Mouse (Mus musculus) forebrain, embryonic 14.5 days (tissue): Measurements from ENCODE around the gene Bicc1. TPM values are rescaled to one million over a fixed set of nuclear protein-coding genes. Genes with fewer than 3 reads are reported as not detected.

ENCODE experiments used
- ATAC-seq: fragments of 200-750 bp; cut with Nextera tagmentation; 2 replicates; pipeline ENCODE4 v1.8.0; 2017; ENCODE audit warnings: mild to moderate bottlenecking, moderate library complexity
- DNase-seq: peaks from one replicate; pipeline ENCODE4 v3.0.0-alpha.2; 2015; ENCODE audit warnings: low spot score
- H3K27ac ChIP-seq: fragments of 300-500 bp; sonication (generic); 2 replicates; pipeline ENCODE4 v1.5.1; 2014; ENCODE audit warnings: low read depth, mild to moderate bottlenecking, control low read depth, low read length, moderate library complexity
- H3K27me3 ChIP-seq: fragments of 300-500 bp; sonication (generic); replicated peaks from 2 replicates; pipeline ENCODE4 v1.6.1; 2014; ENCODE audit warnings: low read length, control low read depth, mixed read lengths; ENCODE audit not compliant: control insufficient read depth, insufficient read depth
- H3K36me3 ChIP-seq: fragments of 300-500 bp; sonication (generic); 2 replicates; pipeline ENCODE4 v1.6.1; 2014; ENCODE audit warnings: low read length, control low read depth; ENCODE audit not compliant: control insufficient read depth, insufficient read depth
- H3K4me1 ChIP-seq: fragments of 300-500 bp; sonication (generic); 2 replicates; pipeline ENCODE4 v1.6.1; 2014; ENCODE audit warnings: antibody characterized with exemption, low read length, control low read depth; ENCODE audit not compliant: control insufficient read depth, insufficient read depth
- H3K4me2 ChIP-seq: fragments of 300-500 bp; sonication (generic); 2 replicates; pipeline ENCODE4 v1.6.1; 2014; ENCODE audit warnings: mild to moderate bottlenecking, control low read depth, low read length
- H3K4me3 ChIP-seq: fragments of 300-500 bp; sonication (generic); 2 replicates; pipeline ENCODE4 v1.5.1; 2014; ENCODE audit warnings: low read depth, low read length, control low read depth
- H3K9ac ChIP-seq: fragments of 300-500 bp; sonication (generic); 2 replicates; pipeline ENCODE4 v1.6.1; 2014; ENCODE audit warnings: mild to moderate bottlenecking, low read length, control low read depth, moderate library complexity
- H3K9me3 ChIP-seq: fragments of 300-500 bp; sonication (generic); replicated peaks from 2 replicates; pipeline ENCODE4 v1.6.1; 2016; ENCODE audit warnings: low read length, control low read depth, mixed read lengths; ENCODE audit not compliant: control insufficient read depth
- WGBS: fragments of 180-500 bp; shearing (Covaris S2); extraction: QIAGEN DNeasy Blood & Tissue Kit; methylation state at CpG from one replicate; pipeline ENCODE4 v1.1.7; 2014; 5-methylcytosine and 5-hydroxymethylcytosine counted together
- polyA plus RNA-seq: library from polyadenylated mRNA; unstranded; fragments of >200 nt; fragmentation: Nextera tagmentation; extraction: Ambion mirVana; gene quantifications from 2 replicates; pipeline ENCODE4 v1.2.1, GENCODE M21; 2014

Gene Bicc1
- polyA plus RNA-seq, 1 experiment from 2014 or later = 3.2 TPM

GRCm38 (mm10) chr10:71062151-71062550 is 97.3 kb downstream of the Bicc1 start:
- no peak overlapping the region for H3K27ac ChIP-seq
- no peaks in the 10 kb centered on the region for H3K36me3 ChIP-seq
- no peak overlapping the region for H3K9ac ChIP-seq
- H3K4me2 ChIP-seq = no peak overlapping the region
- H3K9me3 ChIP-seq = no peaks in the 10 kb centered on the region
- H3K4me1 ChIP-seq = peaks cover 4% of the 10 kb centered on the region; the same call in 1 of the 2 replicates
- H3K27me3 ChIP-seq = no peaks in the 10 kb centered on the region
- no peak for DNase-seq
- WGBS = 85% methylated on average over 6 of the region's 6 CpGs
- no peak for ATAC-seq
- H3K4me3 ChIP-seq = no peak overlapping the region

- no peak overlapping the region for H3K27ac ChIP-seq
- no peak for ATAC-seq
- 88% methylated on average over 2 of the region's 2 CpGs for WGBS
- no peak overlapping the region for H3K4me3 ChIP-seq
- no peaks in the 10 kb centered on the region for H3K9me3 ChIP-seq
- DNase-seq = no peak
- no peak overlapping the region for H3K4me2 ChIP-seq
- no peaks in the 10 kb centered on the region for H3K27me3 ChIP-seq
- H3K9ac ChIP-seq = no peak overlapping the region
- no peaks in the 10 kb centered on the region for H3K36me3 ChIP-seq
- peaks cover 4% of the 10 kb centered on the region; the same call in 1 of the 2 replicates for H3K4me1 ChIP-seq
Observed at GRCm38 (mm10) chr10:71060269-71060668, 99.2 kb downstream of the Bicc1 start.

GRCm38 (mm10) chr10:71058616-71059247 is 100.8 kb downstream of the Bicc1 start:
- DNase-seq = no peak
- 51% methylated on average over 14 of the region's 14 CpGs for WGBS
- H3K4me1 ChIP-seq = peaks cover 4% of the 10 kb centered on the region; the same call in 1 of the 2 replicates
- no peaks in the 10 kb centered on the region for H3K36me3 ChIP-seq
- H3K27ac ChIP-seq = no peak overlapping the region
- H3K27me3 ChIP-seq = no peaks in the 10 kb centered on the region
- no peaks in the 10 kb centered on the region for H3K9me3 ChIP-seq
- H3K9ac ChIP-seq = no peak overlapping the region
- no peak for ATAC-seq
- H3K4me3 ChIP-seq = no peak overlapping the region
- no peak overlapping the region for H3K4me2 ChIP-seq

- Histone ChIP-seq H3K36me3 (no peaks in the 10 kb centered on the region), H3K9ac (no peak overlapping the region), H3K27ac (no peak overlapping the region), H3K27me3 (no peaks in the 10 kb centered on the region), H3K4me3 (no peak overlapping the region), H3K4me1 (peaks cover 4% of the 10 kb centered on the region; the same call in 1 of the 2 replicates), H3K9me3 (no peaks in the 10 kb centered on the region), H3K4me2 (no peak overlapping the region)
- ATAC-seq (no peak), DNase-seq (no peak)
- 82% methylated on average over 5 of the region's 5 CpGs for WGBS
Observed at GRCm38 (mm10) chr10:71058070-71058469, 101.4 kb downstream of the Bicc1 start.

- no peaks in the 10 kb centered on the region for H3K4me1 ChIP-seq
- H3K4me3 ChIP-seq = no peak overlapping the region
- no peak overlapping the region for H3K4me2 ChIP-seq
- no peak overlapping the region for H3K27ac ChIP-seq
- H3K36me3 ChIP-seq = no peaks in the 10 kb centered on the region
- 57% methylated on average over 9 of the region's 9 CpGs for WGBS
- no peaks in the 10 kb centered on the region for H3K9me3 ChIP-seq
- no peak for DNase-seq
- no peaks in the 10 kb centered on the region for H3K27me3 ChIP-seq
- H3K9ac ChIP-seq = no peak overlapping the region
- no peak for ATAC-seq
Observed at GRCm38 (mm10) chr10:71052748-71053147, 106.8 kb downstream of the Bicc1 start.

GRCm38 (mm10) chr10:71052208-71052607 is 107.3 kb downstream of the Bicc1 start:
- Histone ChIP-seq H3K9me3 (no peaks in the 10 kb centered on the region), H3K4me3 (no peak overlapping the region), H3K36me3 (no peaks in the 10 kb centered on the region), H3K9ac (no peak overlapping the region), H3K4me1 (no peaks in the 10 kb centered on the region), H3K27ac (no peak overlapping the region), H3K4me2 (no peak overlapping the region), H3K27me3 (no peaks in the 10 kb centered on the region)
- 71% methylated on average over 7 of the region's 7 CpGs for WGBS
- peak; percentile 30 for DNase-seq
- no peak for ATAC-seq

- no peaks in the 10 kb centered on the region for H3K36me3 ChIP-seq
- H3K9me3 ChIP-seq = no peaks in the 10 kb centered on the region
- ATAC-seq (no peak), DNase-seq (no peak)
- no peak overlapping the region for H3K4me2 ChIP-seq
- H3K4me3 ChIP-seq = no peak overlapping the region
- no peaks in the 10 kb centered on the region for H3K4me1 ChIP-seq
- no peak overlapping the region for H3K27ac ChIP-seq
- 88% methylated on average over 10 of the region's 10 CpGs for WGBS
- no peak overlapping the region for H3K9ac ChIP-seq
- H3K27me3 ChIP-seq = no peaks in the 10 kb centered on the region
Observed at GRCm38 (mm10) chr10:71050722-71051333, 108.7 kb downstream of the Bicc1 start.

- Histone ChIP-seq H3K4me3 (no peak overlapping the region), H3K4me1 (no peaks in the 10 kb centered on the region), H3K27ac (no peak overlapping the region), H3K4me2 (no peak overlapping the region), H3K27me3 (no peaks in the 10 kb centered on the region), H3K9ac (no peak overlapping the region), H3K36me3 (no peaks in the 10 kb centered on the region), H3K9me3 (no peaks in the 10 kb centered on the region)
- 92% methylated on average over 17 of the region's 17 CpGs for WGBS
- no peak for DNase-seq
- ATAC-seq = no peak
Observed at GRCm38 (mm10) chr10:71049294-71049693, 110.2 kb downstream of the Bicc1 start.

GRCm38 (mm10) chr10:71044410-71044809 is 115.1 kb downstream of the Bicc1 start:
- no peaks in the 10 kb centered on the region for H3K27me3 ChIP-seq
- no peak overlapping the region for H3K4me2 ChIP-seq
- no peaks in the 10 kb centered on the region for H3K36me3 ChIP-seq
- 54% methylated on average over 1 of the region's 1 CpGs for WGBS
- no peaks in the 10 kb centered on the region for H3K4me1 ChIP-seq
- H3K27ac ChIP-seq = no peak overlapping the region; the same call in 1 of the 2 replicates
- ATAC-seq = no peak
- H3K9ac ChIP-seq = no peak overlapping the region
- H3K4me3 ChIP-seq = no peak overlapping the region
- DNase-seq = peak; percentile 10
- no peaks in the 10 kb centered on the region for H3K9me3 ChIP-seq
